In the genomic region with DNA sequence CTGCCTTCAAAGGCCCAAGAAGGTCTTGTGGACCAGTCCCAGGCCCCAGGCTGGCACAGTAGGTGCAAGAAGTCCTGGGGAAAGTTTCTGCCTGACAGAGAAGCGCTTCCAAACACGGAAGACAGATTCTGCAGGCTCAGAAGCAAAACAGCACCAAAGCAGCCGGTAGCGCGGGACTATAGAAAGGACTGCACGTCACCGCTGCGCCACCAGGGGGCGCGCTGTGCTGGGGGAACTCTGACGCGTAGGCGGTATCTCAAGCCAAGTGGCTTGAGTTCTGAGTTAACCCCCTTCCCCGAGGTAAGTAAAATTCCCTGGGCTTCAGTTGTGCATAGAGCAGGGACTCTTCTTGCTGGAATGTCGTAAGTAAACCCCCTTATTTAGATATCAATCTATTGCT, we compare ENCODE assay signal across 8 mouse cellular contexts. TPM values are rescaled to one million over a fixed set of nuclear protein-coding genes. Genes with fewer than 3 reads are reported as not detected.
DNase-seq lines count a peak whose midpoint lies in the region; ATAC-seq and TF ChIP-seq lines count a peak whose summit lies in the region.

No protein-coding gene starts in this region.

- H3K36me3 ChIP-seq in CH12.LX (replicated peaks in 1 of 2; ENCODE audit: control insufficient read depth in 1 of 2, insufficient read depth in 1 of 2, low read length in 1 of 2): peaks cover 17 to 21% of the 10 kb centered on the region in 2 experiments
- H3K36me3 ChIP-seq in heart, embryonic 15.5 days: peaks cover 10% of the 10 kb centered on the region
- peaks cover 18% of the 10 kb centered on the region for H3K36me3 ChIP-seq in lung, embryonic 14.5 days (ENCODE audit: insufficient read depth)

- no peak overlapping the region for H3K9ac ChIP-seq in CH12.LX (ENCODE audit: insufficient read depth, low read depth)
- H3K9ac ChIP-seq in heart, embryonic 15.5 days: no peak overlapping the region
- H3K9ac ChIP-seq in lung, embryonic 14.5 days: no peak overlapping the region

- in situ Hi-C loops in CH12.LX (cut with MboI; ENCODE audit: low pct_ligation_motif_present, low pct_unique_long_range_greater_than_20kb, low sequenced_read_pairs): no loop called here

- H3K27me3 ChIP-seq in CH12.LX (replicated peaks): peaks cover 2% of the 10 kb centered on the region
- no peaks in the 10 kb centered on the region for H3K27me3 ChIP-seq in heart, embryonic 15.5 days
- H3K27me3 ChIP-seq in lung, embryonic 14.5 days (ENCODE audit: insufficient read depth, low read length): 0 out of 2 replicates have a peak, but pooled peaks cover 4% of the 10 kb centered on the region

- no peak for TF ChIP-seq EP300 in CH12.LX (IDR thresholded peaks at IDR 0.05; ENCODE audit: low read length)

- H3K4me1 ChIP-seq in CH12.LX (ENCODE audit: control insufficient read depth in 1 of 2, insufficient read depth in 2 of 2): peaks cover 9 to 28% of the 10 kb centered on the region in 2 experiments; a peak in 3 of 4 replicates
- H3K4me1 ChIP-seq in bone marrow, adult 2 months (ENCODE audit: control insufficient read depth, insufficient read depth, low read length): peaks cover 3% of the 10 kb centered on the region; the same call in 1 of the 2 replicates
- H3K4me1 ChIP-seq in embryonic fibroblast, embryonic 13.5 days (ENCODE audit: control insufficient read depth, insufficient read depth, low read length): no peaks in the 10 kb centered on the region
- peaks cover 15% of the 10 kb centered on the region for H3K4me1 ChIP-seq in heart, embryonic 15.5 days (replicated peaks)
- H3K4me1 ChIP-seq in lung, embryonic 14.5 days (ENCODE audit: insufficient read depth): peaks cover 11% of the 10 kb centered on the region

- peaks cover 4% of the 10 kb centered on the region for H3K9me3 ChIP-seq in CH12.LX (replicated peaks; ENCODE audit: low read length)
- no peaks in the 10 kb centered on the region for H3K9me3 ChIP-seq in heart, embryonic 15.5 days (replicated peaks)
- no peaks in the 10 kb centered on the region for H3K9me3 ChIP-seq in lung, embryonic 14.5 days (ENCODE audit: low read depth, low read length)

- peak; percentile 84 for DNase-seq in CH12.LX (ENCODE audit: extremely low read depth)
- DNase-seq in layer of hippocampus, adult 11-12 months (ENCODE audit: low spot score): peak; percentile 81
- peak; percentile 92 for DNase-seq in lung, embryonic 14.5 days
- DNase-seq in retina, embryonic 14.5 days (ENCODE audit: low spot score): peak; percentile 91
- DNase-seq in thymus, postnatal 36 days: peak; percentile 81 to 86

- no peak overlapping the region for H3K27ac ChIP-seq in CH12.LX (ENCODE audit: insufficient read depth, low read depth)
- no peak overlapping the region for H3K27ac ChIP-seq in bone marrow, adult 2 months (ENCODE audit: control insufficient read depth, insufficient read depth, low read depth, low read length, poor library complexity)
- H3K27ac ChIP-seq in embryonic fibroblast, embryonic 13.5 days (ENCODE audit: insufficient read depth, low read length): no peak overlapping the region
- no peak overlapping the region for H3K27ac ChIP-seq in heart, embryonic 15.5 days
- no peak overlapping the region for H3K27ac ChIP-seq in lung, embryonic 14.5 days (ENCODE audit: low read depth)

- H3K79me2 ChIP-seq in CH12.LX (replicated peaks; ENCODE audit: control insufficient read depth, extremely low read depth, insufficient read depth, poor library complexity, severe bottlenecking): no peaks in the 10 kb centered on the region

- dilution Hi-C loops in CH12.LX (cut with MboI; ENCODE audit: extremely low pct_ligation_motif_present, extremely low pct_unique_long_range_greater_than_20kb, low sequenced_read_pairs): no loop called here

- WGBS in bone marrow, adult 2 months: 3% methylated on average over 15 of the region's 15 CpGs
- WGBS in heart, embryonic 15.5 days: 5% methylated on average over 15 of the region's 15 CpGs
- 4% methylated on average over 15 of the region's 15 CpGs for WGBS in lung, embryonic 14.5 days

- peak overlapping the region in 1 of 3 experiments; percentile 76 for H3K4me3 ChIP-seq in CH12.LX (replicated peaks in 1 of 3; ENCODE audit: low read depth in 2 of 3, low read length in 2 of 3, poor library complexity in 1 of 3)
- no peak overlapping the region for H3K4me3 ChIP-seq in bone marrow, adult 2 months (replicated peaks; ENCODE audit: control insufficient read depth, low read depth, low read length)
- H3K4me3 ChIP-seq in embryonic fibroblast, embryonic 13.5 days (ENCODE audit: insufficient read depth, low read length): no peak overlapping the region
- H3K4me3 ChIP-seq in heart, embryonic 15.5 days: no peak overlapping the region
- H3K4me3 ChIP-seq in lung, embryonic 14.5 days (ENCODE audit: low read depth, low read length): 0 out of 2 replicates have a peak overlapping the region, but pooled peaks have one; percentile 1

- TF ChIP-seq POLR2A in CH12.LX (IDR thresholded peaks at IDR 0.05; ENCODE audit: low read depth, low read length): no peak
- TF ChIP-seq POLR2A in bone marrow, adult 2 months (IDR thresholded peaks at IDR 0.05; ENCODE audit: borderline replicate concordance, control insufficient read depth, low read depth, low read length): 0 out of 2 replicates have a peak, but pooled peaks have one; percentile 13
- no peak for TF ChIP-seq POLR2A in embryonic fibroblast, embryonic 13.5 days (IDR thresholded peaks at IDR 0.05; ENCODE audit: low read depth, low read length)

- TF ChIP-seq RAD21 in CH12.LX (IDR thresholded peaks at IDR 0.05; ENCODE audit: low read depth, low read length): peak; percentile 53

- TF ChIP-seq CTCF in CH12.LX (conservative IDR thresholded peaks at IDR 0.05 in 1 of 2, IDR thresholded peaks at IDR 0.05 in 1 of 2; ENCODE audit: low read depth in 2 of 2, low read length in 2 of 2): peak; percentile 87 to 98
- peak; percentile 98 for TF ChIP-seq CTCF in bone marrow, adult 2 months (IDR thresholded peaks at IDR 0.05; ENCODE audit: control insufficient read depth, insufficient read depth, low read length)
- peak; percentile 97 for TF ChIP-seq CTCF in embryonic fibroblast, embryonic 13.5 days (IDR thresholded peaks at IDR 0.05; ENCODE audit: borderline replicate concordance, insufficient read depth, low read length)
- TF ChIP-seq CTCF in lung, embryonic 14.5 days (IDR thresholded peaks at IDR 0.05; ENCODE audit: low read depth): peak; percentile 97

- no peak for ATAC-seq in heart, embryonic 15.5 days (replicated peaks; ENCODE audit: insufficient number of reproducible peaks, insufficient read depth, low FRiP score, low read depth)
- 0 out of 2 replicates have a peak, but pooled peaks have one; percentile 12 for ATAC-seq in lung, embryonic 14.5 days (ENCODE audit: insufficient read depth)

- no peak overlapping the region for H3K4me2 ChIP-seq in CH12.LX (ENCODE audit: insufficient read depth, low read depth, poor library complexity, severe bottlenecking)
- peak overlapping the region; percentile 31; the same call in 1 of the 2 replicates for H3K4me2 ChIP-seq in heart, embryonic 15.5 days
- peak overlapping the region; percentile 26 for H3K4me2 ChIP-seq in lung, embryonic 14.5 days

RNA-seq across cellular contexts. Expression of a gene that starts 0.8 kb away (rescaled TPM):
- total RNA-seq in CH12.LX (2012; rRNA removed) (28.2 and 28.6 TPM in 2 replicates), CH12.LX (2014; rRNA removed) (15.4 and 15.8 TPM in 2 replicates)
- polyA plus RNA-seq in CH12.LX (2012; ENCODE audit: insufficient read length, low read depth): 31.5 and 38.6 TPM in 2 replicates
- 31.3 and 57.0 TPM in 2 replicates for polyA plus RNA-seq in bone marrow, adult 2 months (2011; ENCODE audit: insufficient read depth, insufficient read length, low replicate concordance, missing spikeins)
- polyA plus RNA-seq in embryonic fibroblast, embryonic 13.5 days (2011; ENCODE audit: insufficient read length, low read depth, missing spikeins): 38.1 and 41.1 TPM in 2 replicates
- polyA plus RNA-seq in heart, embryonic 15.5 days (2015; fragmentation: Nextera tagmentation; extraction: Ambion mirVana): 15.5 and 19.2 TPM in 2 replicates
- 28.4 and 28.8 TPM in 2 replicates for polyA plus RNA-seq in lung, embryonic 14.5 days (2014; fragmentation: Nextera tagmentation; extraction: Ambion mirVana)

RNA-seq across cellular contexts. Expression of a gene that starts 1.7 kb away (rescaled TPM):
- total RNA-seq in CH12.LX (2012; rRNA removed): 52.2 and 54.4 TPM in 2 replicates
- total RNA-seq in CH12.LX (2014; rRNA removed): 43.2 and 44.9 TPM in 2 replicates
- 51.0 and 53.1 TPM in 2 replicates for polyA plus RNA-seq in CH12.LX (2012; ENCODE audit: insufficient read length, low read depth)
- 9.0 and 14.7 TPM in 2 replicates for polyA plus RNA-seq in bone marrow, adult 2 months (2011; ENCODE audit: insufficient read depth, insufficient read length, low replicate concordance, missing spikeins)
- 21.1 and 21.4 TPM in 2 replicates for polyA plus RNA-seq in embryonic fibroblast, embryonic 13.5 days (2011; ENCODE audit: insufficient read length, low read depth, missing spikeins)
- polyA plus RNA-seq in heart, embryonic 15.5 days (2015; fragmentation: Nextera tagmentation; extraction: Ambion mirVana): 13.4 and 17.9 TPM in 2 replicates
- 19.6 and 21.8 TPM in 2 replicates for polyA plus RNA-seq in lung, embryonic 14.5 days (2014; fragmentation: Nextera tagmentation; extraction: Ambion mirVana)

RNA-seq across cellular contexts. Expression of a gene that starts 29.0 kb away (rescaled TPM):
- total RNA-seq in CH12.LX (2012; rRNA removed) (not detected in 2 replicates), CH12.LX (2014; rRNA removed) (not detected in 2 replicates)
- polyA plus RNA-seq in CH12.LX (2012; ENCODE audit: insufficient read length, low read depth): not detected in 2 replicates
- polyA plus RNA-seq in bone marrow, adult 2 months (2011; ENCODE audit: insufficient read depth, insufficient read length, low replicate concordance, missing spikeins): not detected in 2 replicates
- 0.23 and 0.86 TPM in 2 replicates for polyA plus RNA-seq in embryonic fibroblast, embryonic 13.5 days (2011; ENCODE audit: insufficient read length, low read depth, missing spikeins)
- polyA plus RNA-seq in heart, embryonic 15.5 days (2015; fragmentation: Nextera tagmentation; extraction: Ambion mirVana): 0.24 and 2.2 TPM in 2 replicates
- polyA plus RNA-seq in lung, embryonic 14.5 days (2014; fragmentation: Nextera tagmentation; extraction: Ambion mirVana): 1.4 and 2.0 TPM in 2 replicates

RNA-seq across cellular contexts. Expression of a gene that starts 35.8 kb away (rescaled TPM):
- total RNA-seq in CH12.LX (2012; rRNA removed) (34.9 and 35.3 TPM in 2 replicates), CH12.LX (2014; rRNA removed) (11.6 and 14.6 TPM in 2 replicates)
- 55.0 and 57.0 TPM in 2 replicates for polyA plus RNA-seq in CH12.LX (2012; ENCODE audit: insufficient read length, low read depth)
- 26.2 and 35.2 TPM in 2 replicates for polyA plus RNA-seq in bone marrow, adult 2 months (2011; ENCODE audit: insufficient read depth, insufficient read length, low replicate concordance, missing spikeins)
- 26.0 and 28.2 TPM in 2 replicates for polyA plus RNA-seq in embryonic fibroblast, embryonic 13.5 days (2011; ENCODE audit: insufficient read length, low read depth, missing spikeins)
- 33.5 and 37.9 TPM in 2 replicates for polyA plus RNA-seq in heart, embryonic 15.5 days (2015; fragmentation: Nextera tagmentation; extraction: Ambion mirVana)
- 46.6 and 52.0 TPM in 2 replicates for polyA plus RNA-seq in lung, embryonic 14.5 days (2014; fragmentation: Nextera tagmentation; extraction: Ambion mirVana)

RNA-seq across cellular contexts. Expression of a gene that starts 36.1 kb away (rescaled TPM):
- 25.1 and 30.1 TPM in 2 replicates for total RNA-seq in CH12.LX (2012; rRNA removed)
- 25.6 and 29.6 TPM in 2 replicates for total RNA-seq in CH12.LX (2014; rRNA removed)
- polyA plus RNA-seq in CH12.LX (2012; ENCODE audit: insufficient read length, low read depth): 24.7 and 26.2 TPM in 2 replicates
- polyA plus RNA-seq in bone marrow, adult 2 months (2011; ENCODE audit: insufficient read depth, insufficient read length, low replicate concordance, missing spikeins): 8.0 and 8.4 TPM in 2 replicates
- polyA plus RNA-seq in embryonic fibroblast, embryonic 13.5 days (2011; ENCODE audit: insufficient read length, low read depth, missing spikeins): 14.0 and 14.9 TPM in 2 replicates
- 13.8 and 16.9 TPM in 2 replicates for polyA plus RNA-seq in heart, embryonic 15.5 days (2015; fragmentation: Nextera tagmentation; extraction: Ambion mirVana)
- polyA plus RNA-seq in lung, embryonic 14.5 days (2014; fragmentation: Nextera tagmentation; extraction: Ambion mirVana): 20.9 and 22.9 TPM in 2 replicates
